Mouse (Mus musculus) liver, postnatal 0 days (tissue): Measurements from ENCODE around the gene Mast1. TPM values are rescaled to one million over a fixed set of nuclear protein-coding genes. Genes with fewer than 3 reads are reported as not detected.
A peak's percentile ranks its signal among the peaks of the same experiment; 100 is the strongest.

Experiments
- ATAC-seq: fragments of 200-750 bp; cut with Nextera tagmentation; 2 replicates; pipeline ENCODE4 v1.8.0; 2017; ENCODE audit warnings: mild to moderate bottlenecking, moderate library complexity
- DNase-seq: peaks from one replicate; pipeline ENCODE4 v3.0.0-alpha.2; 2016
- H3K27ac ChIP-seq: fragments of 300-500 bp; sonication (generic); 2 replicates; pipeline ENCODE4 v1.5.1; 2014; ENCODE audit warnings: antibody characterized with exemption, moderate library complexity, mild to moderate bottlenecking, low read depth
- H3K27me3 ChIP-seq: fragments of 300-500 bp; sonication (generic); 2 replicates; pipeline ENCODE4 v1.6.1; 2014; ENCODE audit warnings: low read length, control low read depth, mixed read lengths; ENCODE audit not compliant: insufficient read depth
- H3K36me3 ChIP-seq: fragments of 300-500 bp; sonication (generic); replicated peaks from 2 replicates; pipeline ENCODE4 v1.6.1; 2014; ENCODE audit warnings: mild to moderate bottlenecking, control low read depth, low read length, moderate library complexity, mixed read lengths; ENCODE audit not compliant: insufficient read depth
- H3K4me1 ChIP-seq: fragments of 300-500 bp; sonication (generic); 2 replicates; pipeline ENCODE4 v1.6.1; 2014; ENCODE audit warnings: antibody characterized with exemption, mild to moderate bottlenecking, control low read depth; ENCODE audit not compliant: insufficient read depth
- H3K4me2 ChIP-seq: fragments of 300-500 bp; sonication (generic); 2 replicates; pipeline ENCODE4 v1.6.1; 2014; ENCODE audit warnings: low read depth, mild to moderate bottlenecking, low read length, moderate library complexity, mixed read lengths
- H3K4me3 ChIP-seq: fragments of 300-500 bp; sonication (generic); 2 replicates; pipeline ENCODE4 v1.5.1; 2014; ENCODE audit warnings: low read depth, low read length
- H3K9ac ChIP-seq: fragments of 300-500 bp; sonication (generic); replicated peaks from 2 replicates; pipeline ENCODE4 v1.6.1; 2014; ENCODE audit warnings: mild to moderate bottlenecking, moderate library complexity
- H3K9me3 ChIP-seq: fragments of 300-500 bp; sonication (generic); 2 replicates; pipeline ENCODE4 v1.6.1; 2016; ENCODE audit warnings: mild to moderate bottlenecking, control low read depth, low read length, mixed read lengths
- CTCF ChIP-seq: sonication (generic); IDR thresholded peaks from 2 replicates; pipeline ENCODE4 v1.5.1; 2016; ENCODE audit warnings: antibody characterized with exemption, low read depth
- EP300 ChIP-seq: IDR thresholded peaks from 2 replicates; pipeline ENCODE4 v1.6.1; 2016; ENCODE audit warnings: antibody characterized with exemption, low read depth, mild to moderate bottlenecking
- WGBS: fragments of 180-500 bp; shearing (Covaris S2); extraction: QIAGEN DNeasy Blood & Tissue Kit; methylation state at CpG from one replicate; pipeline ENCODE4 v1.1.7; 2014; ENCODE audit not compliant: insufficient replicate concordance; 5-methylcytosine and 5-hydroxymethylcytosine counted together
- microRNA-seq: library from miRNA; unstranded; fragments of <30 nt; microRNA quantifications from one replicate; pipeline ENCODE4, GENCODE M21; 2016
- polyA plus RNA-seq: library from polyadenylated mRNA; unstranded; fragments of >200 nt; fragmentation: Nextera tagmentation; extraction: Ambion mirVana; gene quantifications from 2 replicates; pipeline ENCODE4 v1.2.1, GENCODE M21; 2015

Mast1 gene
- polyA plus RNA-seq, 1 experiment from 2014 or later: 0.07 TPM

- Histone ChIP-seq H3K4me2 (peak within 1 kb of the TSS; percentile 99), H3K27me3 (no peaks in the 10 kb centered on the region), H3K4me1 (peaks cover 27% of the 10 kb centered on the region), H3K9ac (peak within 1 kb of the TSS; percentile 62), H3K4me3 (peak within 1 kb of the TSS; percentile 52), H3K36me3 (peaks cover 28% of the 10 kb centered on the region), H3K9me3 (no peaks in the 10 kb centered on the region), H3K27ac (peak within 1 kb of the TSS; percentile 73)
- ATAC-seq: peak; percentile 84
- 8% methylated on average over 40 of the region's 46 CpGs for WGBS
- TF ChIP-seq CTCF (peak; percentile 75), EP300 (0 out of 2 replicates have a peak, but pooled peaks have one; percentile 23)
- DNase-seq: peak; percentile 93
Observed at GRCm38 (mm10) chr8:84871376-84872308, 65.5 kb downstream of the Mast1 start, which contains the start of gene Syce2. Gene Syce2 (plus strand): TSS chr8:84872111.

Small RNA genes lying within 50 kb of the gene (microRNA-seq; reads per million reads assigned to microRNA genes)
- gene Gm24197 (not detected), gene Mir7069 (2.0 reads per million)

Other genes with a start within 250 kb of the Mast1 start
- 3.3 and 3.6 TPM in 2 replicates for gene Nacc1, start 249.5 kb downstream of the Mast1 start, polyA plus RNA-seq
- 24.6 and 25.7 TPM in 2 replicates for gene Lyl1, start 235.9 kb downstream of the Mast1 start, polyA plus RNA-seq
- 4.8 and 6.3 TPM in 2 replicates for gene G430095P16Rik, start 214.4 kb downstream of the Mast1 start, polyA plus RNA-seq
- 4.7 and 5.4 TPM in 2 replicates for gene Nfix, start 137.0 kb downstream of the Mast1 start, polyA plus RNA-seq
- 2.4 and 2.5 TPM in 2 replicates for gene Dand5, start 114.5 kb downstream of the Mast1 start, polyA plus RNA-seq
- 31.9 and 34.9 TPM in 2 replicates for gene Gadd45gip1, start 105.8 kb downstream of the Mast1 start, polyA plus RNA-seq
- gene Rad23a, start 96.7 kb downstream of the Mast1 start, polyA plus RNA-seq: 154 and 164 TPM in 2 replicates
- 331 and 375 TPM in 2 replicates for gene Calr, start 90.4 kb downstream of the Mast1 start, polyA plus RNA-seq
- 30.3 and 33.6 TPM in 2 replicates for gene Farsa, start 80.4 kb downstream of the Mast1 start, polyA plus RNA-seq
- 30.6 and 31.2 TPM in 2 replicates for gene Syce2, start 65.2 kb downstream of the Mast1 start, polyA plus RNA-seq
- gene Gcdh, start 43.4 kb downstream of the Mast1 start, polyA plus RNA-seq: 139 and 141 TPM in 2 replicates
- gene Klf1, start 35.4 kb downstream of the Mast1 start, polyA plus RNA-seq: 133 and 149 TPM in 2 replicates
- gene Dnase2a, start 28.8 kb downstream of the Mast1 start, polyA plus RNA-seq: 15.4 and 16.0 TPM in 2 replicates
- 0.09 TPM in 1 of 2 replicates, not detected in the other for gene Rtbdn, start 9.6 kb upstream of the Mast1 start, polyA plus RNA-seq
- gene Gm49661, start 32.1 kb upstream of the Mast1 start, polyA plus RNA-seq: 0.89 TPM in 1 of 2 replicates, not detected in the other
- 780 and 831 TPM in 2 replicates for gene Prdx2, start 32.2 kb upstream of the Mast1 start, polyA plus RNA-seq
- 67.1 and 70.8 TPM in 2 replicates for gene Rnaseh2a, start 32.4 kb upstream of the Mast1 start, polyA plus RNA-seq
- gene Junb, start 41.4 kb upstream of the Mast1 start, polyA plus RNA-seq: 14.2 and 21.9 TPM in 2 replicates
- gene Hook2, start 53.2 kb upstream of the Mast1 start, polyA plus RNA-seq: 12.0 and 12.2 TPM in 2 replicates
- not detected in 2 replicates for gene Best2, start 77.2 kb upstream of the Mast1 start, polyA plus RNA-seq
- gene Asna1, start 87.9 kb upstream of the Mast1 start, polyA plus RNA-seq: 33.2 and 34.4 TPM in 2 replicates
- gene Trir, start 89.5 kb upstream of the Mast1 start, polyA plus RNA-seq: 63.0 and 73.6 TPM in 2 replicates
- 7.6 and 8.2 TPM in 2 replicates for gene Tnpo2, start 99.6 kb upstream of the Mast1 start, polyA plus RNA-seq
- 14.4 and 14.9 TPM in 2 replicates for gene Fbxw9, start 122.7 kb upstream of the Mast1 start, polyA plus RNA-seq
- gene Gm5741, start 130.6 kb upstream of the Mast1 start, polyA plus RNA-seq: not detected in 2 replicates
- 24.8 and 27.7 TPM in 2 replicates for gene Dhps, start 134.4 kb upstream of the Mast1 start, polyA plus RNA-seq
- gene Wdr83os, start 143.4 kb upstream of the Mast1 start, polyA plus RNA-seq: 63.5 and 66.8 TPM in 2 replicates
- gene Wdr83, start 143.9 kb upstream of the Mast1 start, polyA plus RNA-seq: 17.6 and 18.4 TPM in 2 replicates
- 42.6 and 44.6 TPM in 2 replicates for gene Man2b1, start 145.9 kb upstream of the Mast1 start, polyA plus RNA-seq
- gene Zfp791, start 185.7 kb upstream of the Mast1 start, polyA plus RNA-seq: 2.0 and 5.2 TPM in 2 replicates
- gene Cks1brt, start 214.6 kb upstream of the Mast1 start, polyA plus RNA-seq: not detected in 2 replicates